Mouse (Mus musculus): ENCODE results near the gene Prss46. TPM values are rescaled to one million over a fixed set of nuclear protein-coding genes. Genes with fewer than 3 reads are reported as not detected.

Prss46 gene
- not detected in 2 replicates for polyA plus RNA-seq (2015; fragmentation: Nextera tagmentation; extraction: Ambion mirVana)

GRCm38 (mm10) chr9:110844206-110844605 is at the start of gene Prss46:
Gene Prss46, plus strand, starts transcription at chr9:110844506.

GRCm38 (mm10) chr9:110797866-110798265 is 46.4 kb upstream of the Prss46 start, which contains the start of gene Prss42:
Gene Prss42, plus strand, starts transcription at chr9:110798166.

GRCm38 (mm10) chr9:110813789-110814188 is 30.5 kb upstream of the Prss46 start, which contains the start of gene Prss44:
Gene Prss44, plus strand, starts transcription at chr9:110813994.

GRCm38 (mm10) chr9:110826390-110826789 is 17.9 kb upstream of the Prss46 start, which contains the start of gene Prss43:
Gene Prss43, plus strand, starts transcription at chr9:110826690.

GRCm38 (mm10) chr9:110834411-110834810 is 9.9 kb upstream of the Prss46 start, which contains the start of gene Prss45:
Gene Prss45, plus strand, starts transcription at chr9:110834588.

GRCm38 (mm10) chr9:110857781-110858472 is 13.6 kb downstream of the Prss46 start, which contains the start of gene Prss50:
Gene Prss50, plus strand, starts transcription at chr9:110857967.

GRCm38 (mm10) chr9:110879191-110879920 is 35.0 kb downstream of the Prss46 start, which contains the start of gene Als2cl:
Gene Als2cl, plus strand, starts transcription at chr9:110879870.

GRCm38 (mm10) chr9:110879998-110880561 is 35.8 kb downstream of the Prss46 start, which contains the start of gene Tmie:
Gene Tmie, minus strand, starts transcription at chr9:110880113.

Other genes starting within 250 kb of the Prss46 start
- 8.8 and 9.2 TPM in 2 replicates for gene Nradd, start 220.1 kb upstream of the Prss46 start, polyA plus RNA-seq (2015; fragmentation: Nextera tagmentation; extraction: Ambion mirVana)
- 4.9 and 6.2 TPM in 2 replicates for gene Nbeal2, start 190.3 kb upstream of the Prss46 start, polyA plus RNA-seq (2015; fragmentation: Nextera tagmentation; extraction: Ambion mirVana)
- gene Ccdc12, start 188.0 kb upstream of the Prss46 start, polyA plus RNA-seq (2015; fragmentation: Nextera tagmentation; extraction: Ambion mirVana): 108 and 121 TPM in 2 replicates
- gene Myl3, start 102.6 kb upstream of the Prss46 start, polyA plus RNA-seq (2015; fragmentation: Nextera tagmentation; extraction: Ambion mirVana): 0.17 TPM in 1 of 2 replicates, not detected in the other
- gene Pth1r, start 97.4 kb upstream of the Prss46 start, polyA plus RNA-seq (2015; fragmentation: Nextera tagmentation; extraction: Ambion mirVana): 10.2 and 12.6 TPM in 2 replicates
- not detected in 2 replicates for gene Prss42, start 46.3 kb upstream of the Prss46 start, polyA plus RNA-seq (2015; fragmentation: Nextera tagmentation; extraction: Ambion mirVana)
- gene Prss44, start 30.5 kb upstream of the Prss46 start, polyA plus RNA-seq (2015; fragmentation: Nextera tagmentation; extraction: Ambion mirVana): not detected in 2 replicates
- gene Prss43, start 17.8 kb upstream of the Prss46 start, polyA plus RNA-seq (2015; fragmentation: Nextera tagmentation; extraction: Ambion mirVana): not detected in 2 replicates
- not detected in 2 replicates for gene Prss45, start 9.9 kb upstream of the Prss46 start, polyA plus RNA-seq (2015; fragmentation: Nextera tagmentation; extraction: Ambion mirVana)
- 34.7 and 38.5 TPM in 2 replicates for gene Prss50, start 13.5 kb downstream of the Prss46 start, polyA plus RNA-seq (2015; fragmentation: Nextera tagmentation; extraction: Ambion mirVana)
- 1.5 and 1.6 TPM in 2 replicates for gene Als2cl, start 35.4 kb downstream of the Prss46 start, polyA plus RNA-seq (2015; fragmentation: Nextera tagmentation; extraction: Ambion mirVana)
- 0.46 and 0.53 TPM in 2 replicates for gene Tmie, start 35.6 kb downstream of the Prss46 start, polyA plus RNA-seq (2015; fragmentation: Nextera tagmentation; extraction: Ambion mirVana)
- not detected in 2 replicates for gene Fam240a, start 72.4 kb downstream of the Prss46 start, polyA plus RNA-seq (2015; fragmentation: Nextera tagmentation; extraction: Ambion mirVana)
- gene Tdgf1, start 101.7 kb downstream of the Prss46 start, polyA plus RNA-seq (2015; fragmentation: Nextera tagmentation; extraction: Ambion mirVana): 0.08 TPM in 1 of 2 replicates, not detected in the other
- gene Lrrc2, start 107.0 kb downstream of the Prss46 start, polyA plus RNA-seq (2015; fragmentation: Nextera tagmentation; extraction: Ambion mirVana): 0.05 and 0.11 TPM in 2 replicates
- gene Rtp3, start 146.1 kb downstream of the Prss46 start, polyA plus RNA-seq (2015; fragmentation: Nextera tagmentation; extraction: Ambion mirVana): 0.49 and 0.51 TPM in 2 replicates
- 228 and 346 TPM in 2 replicates for gene Ltf, start 174.8 kb downstream of the Prss46 start, polyA plus RNA-seq (2015; fragmentation: Nextera tagmentation; extraction: Ambion mirVana)
- gene Ccrl2, start 213.0 kb downstream of the Prss46 start, polyA plus RNA-seq (2015; fragmentation: Nextera tagmentation; extraction: Ambion mirVana): 11.3 and 15.1 TPM in 2 replicates